Mouse (Mus musculus) kidney, postnatal 0 days (tissue): ENCODE data around the gene Eef2k. TPM values are rescaled to one million over a fixed set of nuclear protein-coding genes. Genes with fewer than 3 reads are reported as not detected.
A peak's percentile ranks its signal among the peaks of the same experiment; 100 is the strongest.

Experiments used
- ATAC-seq: fragments of 200-750 bp; cut with Nextera tagmentation; replicated peaks from 2 replicates; pipeline ENCODE4 v1.8.0; 2017; ENCODE audit warnings: low read depth, moderate number of reproducible peaks, moderate TSS enrichment, moderate library complexity; ENCODE audit not compliant: low FRiP score
- DNase-seq: peaks from one replicate; pipeline ENCODE4 v3.0.0-alpha.2; 2016; ENCODE audit warnings: low spot score
- H3K27ac ChIP-seq: fragments of 300-500 bp; sonication (generic); 2 replicates; pipeline ENCODE4 v1.5.1; 2014; ENCODE audit warnings: mild to moderate bottlenecking
- H3K27me3 ChIP-seq: fragments of 300-500 bp; sonication (generic); 2 replicates; pipeline ENCODE4 v1.6.1; 2014; ENCODE audit warnings: low read length, mixed read lengths; ENCODE audit not compliant: insufficient read depth
- H3K36me3 ChIP-seq: fragments of 300-500 bp; sonication (generic); 2 replicates; pipeline ENCODE4 v1.6.1; 2014; ENCODE audit warnings: low read length, mixed read lengths; ENCODE audit not compliant: insufficient read depth
- H3K4me1 ChIP-seq: fragments of 300-500 bp; sonication (generic); replicated peaks from 2 replicates; pipeline ENCODE4 v1.6.1; 2014; ENCODE audit warnings: antibody characterized with exemption, low read length, mixed read lengths; ENCODE audit not compliant: insufficient read depth
- H3K4me2 ChIP-seq: fragments of 300-500 bp; sonication (generic); 2 replicates; pipeline ENCODE4 v1.6.1; 2014; ENCODE audit warnings: mild to moderate bottlenecking, low read length, moderate library complexity, mixed read lengths
- H3K4me3 ChIP-seq: fragments of 300-500 bp; sonication (generic); replicated peaks from 2 replicates; pipeline ENCODE4 v1.5.1; 2014; ENCODE audit warnings: low read depth, low read length
- H3K9ac ChIP-seq: fragments of 300-500 bp; sonication (generic); 2 replicates; pipeline ENCODE4 v1.6.1; 2014; ENCODE audit warnings: low read depth, low read length
- H3K9me3 ChIP-seq: fragments of 300-500 bp; sonication (generic); replicated peaks from 2 replicates; pipeline ENCODE4 v1.6.1; 2016; ENCODE audit warnings: low read length, inconsistent platforms, mixed read lengths
- CTCF ChIP-seq: IDR thresholded peaks from 2 replicates; pipeline ENCODE4 v1.5.1; 2016; ENCODE audit warnings: antibody characterized with exemption, low read depth, mild to moderate bottlenecking, moderate library complexity
- WGBS: fragments of 180-500 bp; shearing (Covaris S2); extraction: QIAGEN DNeasy Blood & Tissue Kit; methylation state at CpG from one replicate; pipeline ENCODE4 v1.1.7; 2014; 5-methylcytosine and 5-hydroxymethylcytosine counted together
- polyA plus RNA-seq: library from polyadenylated mRNA; unstranded; fragments of >200 nt; fragmentation: Nextera tagmentation; extraction: Ambion mirVana; gene quantifications from 2 replicates; pipeline ENCODE4 v1.2.1, GENCODE M21; 2015

The Eef2k gene
- polyA plus RNA-seq, 1 experiment from 2014 or later, result 13.8 TPM

GRCm38 (mm10) chr7:120843037-120843621 is 498 bp downstream of the Eef2k start:
- DNase-seq, result peak; percentile 77
- WGBS, result under 1% methylated on average over 40 of the region's 40 CpGs
- H3K9me3 ChIP-seq, result no peaks in the 10 kb centered on the region

GRCm38 (mm10) chr7:120843852-120844435 is 1.3 kb downstream of the Eef2k start:
- Histone ChIP-seq H3K4me2 (peak overlapping the region; percentile 93), H3K4me3 (peak overlapping the region; percentile 64), H3K36me3 (no peaks in the 10 kb centered on the region), H3K9me3 (no peaks in the 10 kb centered on the region), H3K4me1 (peaks cover 11% of the 10 kb centered on the region; the same call in 1 of the 2 replicates), H3K9ac (peak overlapping the region; percentile 79), H3K27ac (peak overlapping the region; percentile 93; the same call in 1 of the 2 replicates), H3K27me3 (no peaks in the 10 kb centered on the region)
- 0 out of 2 replicates have a peak, but pooled peaks have one; percentile 0 for TF ChIP-seq CTCF
- 5% methylated on average over 16 of the region's 16 CpGs for WGBS
- DNase-seq, result peak; percentile 45
- no peak for ATAC-seq

More at GRCm38 (mm10) chr7:120843037-120843621, 498 bp downstream of the Eef2k start:
- peak; percentile 71 for ATAC-seq
- Histone ChIP-seq H3K27ac (peak overlapping the region; percentile 93), H3K4me1 (peaks cover 11% of the 10 kb centered on the region; the same call in 1 of the 2 replicates), H3K27me3 (no peaks in the 10 kb centered on the region), H3K9ac (peak overlapping the region; percentile 79), H3K4me2 (peak overlapping the region; percentile 93), H3K4me3 (peak overlapping the region; percentile 64), H3K36me3 (no peaks in the 10 kb centered on the region)
- no peak; the same call in 1 of the 2 replicates for TF ChIP-seq CTCF

DNA sequence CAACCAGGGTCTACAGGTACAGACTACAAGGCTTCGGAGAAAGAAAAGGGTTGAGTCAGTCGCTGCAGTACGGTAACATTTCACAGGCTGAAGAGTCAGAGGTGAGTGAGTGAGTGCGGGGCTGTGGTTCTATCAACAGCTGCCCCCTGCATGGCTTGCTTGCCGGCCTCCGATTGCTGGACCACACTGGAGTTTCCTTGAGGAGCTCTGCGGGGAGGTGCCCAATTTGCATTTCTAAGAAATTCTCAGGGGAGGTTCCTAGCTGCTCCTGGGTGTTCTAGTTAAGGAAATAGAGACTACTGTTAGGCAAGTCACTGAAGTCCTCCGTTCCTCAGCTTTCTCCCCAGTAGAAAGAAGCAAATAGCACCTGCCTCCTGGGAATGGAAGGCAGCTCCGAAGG is 2.1 kb downstream of the Eef2k start:
- Histone ChIP-seq H3K36me3 (no peaks in the 10 kb centered on the region), H3K4me2 (peak overlapping the region; percentile 93)

GRCm38 (mm10) chr7:120848831-120849512 is 6.3 kb downstream of the Eef2k start:
- Histone ChIP-seq H3K4me1 (peaks cover 14% of the 10 kb centered on the region; the same call in 1 of the 2 replicates), H3K9me3 (no peaks in the 10 kb centered on the region), H3K4me3 (no peak overlapping the region), H3K9ac (no peak overlapping the region), H3K27ac (no peak overlapping the region), H3K27me3 (no peaks in the 10 kb centered on the region), H3K36me3 (no peaks in the 10 kb centered on the region), H3K4me2 (no peak overlapping the region)
- no peak for TF ChIP-seq CTCF
- ATAC-seq (no peak), DNase-seq (no peak)
- 82% methylated on average over 3 of the region's 3 CpGs for WGBS

More for the DNA sequence above, 2.1 kb downstream of the Eef2k start:
- Histone ChIP-seq H3K4me1 (peaks cover 11% of the 10 kb centered on the region; the same call in 1 of the 2 replicates), H3K9ac (no peak overlapping the region), H3K9me3 (no peaks in the 10 kb centered on the region), H3K27ac (no peak overlapping the region), H3K4me3 (0 out of 2 replicates have a peak overlapping the region, but pooled peaks have one; percentile 64), H3K27me3 (no peaks in the 10 kb centered on the region)
- DNase-seq (no peak), ATAC-seq (no peak)
- TF ChIP-seq CTCF, result no peak
- WGBS, result 37% methylated on average over 9 of the region's 9 CpGs

DNA sequence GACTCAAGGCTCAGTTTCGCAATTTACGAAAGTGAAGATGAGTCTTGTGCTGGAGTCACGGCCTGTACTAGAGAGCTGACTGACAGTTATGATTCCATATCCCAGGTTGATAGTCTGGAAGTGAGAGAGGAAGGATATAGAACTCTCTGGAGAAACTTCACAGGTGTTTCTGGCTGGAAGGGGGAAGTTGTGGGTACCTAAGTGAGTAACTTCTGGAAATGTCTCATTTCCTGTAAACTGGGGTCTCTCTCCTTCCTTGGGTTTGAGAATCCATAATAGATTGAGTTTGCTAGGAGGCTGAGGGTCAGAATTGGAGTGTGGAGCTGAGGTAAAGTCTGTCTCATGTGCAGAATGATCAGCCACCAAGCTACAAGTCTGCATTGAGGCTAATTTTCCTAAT is 7.5 kb downstream of the Eef2k start:
- no peak overlapping the region for H3K4me2 ChIP-seq
- 93% methylated on average over 3 of the region's 3 CpGs for WGBS
- no peak overlapping the region for H3K4me3 ChIP-seq
- no peaks in the 10 kb centered on the region for H3K27me3 ChIP-seq
- H3K9ac ChIP-seq, result no peak overlapping the region
- DNase-seq (no peak), ATAC-seq (no peak)
- H3K36me3 ChIP-seq, result no peaks in the 10 kb centered on the region
- H3K9me3 ChIP-seq, result no peaks in the 10 kb centered on the region
- 0 out of 2 replicates have a peak, but pooled peaks cover 5% of the 10 kb centered on the region for H3K4me1 ChIP-seq
- no peak overlapping the region for H3K27ac ChIP-seq
- TF ChIP-seq CTCF, result no peak

DNA sequence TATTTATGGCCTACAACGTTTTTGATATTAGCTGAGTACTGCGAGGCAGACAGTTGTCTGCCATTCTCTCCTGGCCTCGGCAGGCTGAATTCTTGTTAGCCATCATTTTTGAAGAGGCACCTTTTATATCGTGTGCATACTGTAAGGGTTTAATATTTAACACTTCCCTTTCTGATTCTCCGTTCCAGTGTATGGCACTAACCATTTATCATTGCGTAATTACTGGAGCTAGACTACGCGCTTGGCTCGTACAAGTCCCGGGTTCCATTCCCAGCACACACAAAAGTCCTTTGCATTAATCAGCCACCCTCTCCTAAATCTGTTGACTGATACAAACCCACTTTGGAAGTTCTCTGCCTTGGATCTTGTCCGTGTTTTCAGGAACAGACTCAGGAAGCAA is 17.2 kb downstream of the Eef2k start:
- Histone ChIP-seq H3K4me3 (no peak overlapping the region), H3K36me3 (no peaks in the 10 kb centered on the region), H3K9ac (no peak overlapping the region), H3K27me3 (no peaks in the 10 kb centered on the region), H3K9me3 (no peaks in the 10 kb centered on the region), H3K4me1 (0 out of 2 replicates have a peak, but pooled peaks cover 5% of the 10 kb centered on the region), H3K27ac (no peak overlapping the region), H3K4me2 (no peak overlapping the region)
- no peak for DNase-seq
- no peak for TF ChIP-seq CTCF
- WGBS, result 72% methylated on average over 11 of the region's 11 CpGs
- ATAC-seq, result no peak
